Mouse (Mus musculus) bone marrow, adult 2 months (tissue): ENCODE results near the gene Fer. TPM values are rescaled to one million over a fixed set of nuclear protein-coding genes. Genes with fewer than 3 reads are reported as not detected.
"Not testable (repeated sequence)": the region's sequence is repeated elsewhere in the genome, so short reads cannot be mapped to it uniquely, and the experiment has no call there.

ENCODE experiments used
- H3K27ac ChIP-seq: fragments of 200-500 bp; 2 replicates; pipeline ENCODE4 v1.5.1; 2012; ENCODE audit warnings: low read depth, mild to moderate bottlenecking, control low read depth, inconsistent platforms, low read length; ENCODE audit not compliant: control insufficient read depth, poor library complexity, insufficient read depth
- H3K4me1 ChIP-seq: fragments of 200-500 bp; 2 replicates; pipeline ENCODE4 v1.6.1; 2011; ENCODE audit warnings: low read length; ENCODE audit not compliant: control insufficient read depth, insufficient read depth
- H3K4me3 ChIP-seq: fragments of 200-500 bp; replicated peaks from 2 replicates; pipeline ENCODE3; 2011; ENCODE audit warnings: mild to moderate bottlenecking, low read depth, low read length, control low read depth; ENCODE audit not compliant: control insufficient read depth
- CTCF ChIP-seq: fragments of 200-500 bp; IDR thresholded peaks from 2 replicates; pipeline ENCODE4 v1.5.1; 2011; ENCODE audit warnings: low read length, control low read depth; ENCODE audit not compliant: control insufficient read depth, insufficient read depth
- POLR2A ChIP-seq: fragments of 200-500 bp; IDR thresholded peaks from 2 replicates; pipeline ENCODE4 v1.6.1; 2011; ENCODE audit warnings: low read depth, mild to moderate bottlenecking, control low read depth, low read length, borderline replicate concordance; ENCODE audit not compliant: control insufficient read depth
- WGBS: fragments of 180-500 bp; shearing (Covaris S2); methylation state at CpG from one replicate; pipeline ENCODE4 v1.1.7; 2018; 5-methylcytosine and 5-hydroxymethylcytosine counted together
- polyA plus RNA-seq: library from polyadenylated mRNA; stranded (reverse); fragments of >200 nt; gene quantifications from 2 replicates; pipeline ENCODE4 v1.2.4, GENCODE M21; 2011; ENCODE audit warnings: low replicate concordance; ENCODE audit not compliant: missing spikeins, insufficient read depth, insufficient read length

Fer gene
- polyA plus RNA-seq, 1 experiment, result 4.9 TPM

DNA sequence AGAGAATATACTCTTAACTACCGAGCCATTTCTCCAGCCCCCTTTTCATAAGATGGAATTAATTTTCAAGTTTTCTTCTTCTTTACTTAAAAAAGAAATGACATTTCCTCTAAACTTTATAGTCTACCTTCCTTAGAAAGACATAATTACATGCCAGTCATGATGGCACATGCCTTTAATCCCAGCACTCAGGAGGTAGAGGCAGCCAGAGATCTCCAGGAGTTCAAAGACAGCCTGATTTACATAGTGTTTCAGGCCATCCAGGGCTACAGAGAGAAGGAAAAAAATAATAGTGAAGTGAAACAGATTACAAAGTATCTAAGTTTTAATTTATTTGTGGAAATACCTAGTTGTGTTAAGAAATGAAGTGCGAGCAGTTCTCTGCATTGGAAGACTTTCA is 26.6 kb upstream of the Fer start:
- WGBS, result 80% methylated on average over 2 of the region's 2 CpGs
- no peak for TF ChIP-seq CTCF
- TF ChIP-seq POLR2A, result no peak
- Histone ChIP-seq H3K4me3 (no peak overlapping the region), H3K27ac (no peak overlapping the region), H3K4me1 (no peaks in the 10 kb centered on the region)

- WGBS, result 91% methylated on average over 8 of the region's 8 CpGs
- TF ChIP-seq POLR2A, result no peak
- no peak for TF ChIP-seq CTCF
- no peak overlapping the region for H3K4me3 ChIP-seq
- no peaks in the 10 kb centered on the region for H3K4me1 ChIP-seq
- H3K27ac ChIP-seq, result no peak overlapping the region
Observed at GRCm38 (mm10) chr17:63836641-63837040, 26.2 kb upstream of the Fer start.

DNA sequence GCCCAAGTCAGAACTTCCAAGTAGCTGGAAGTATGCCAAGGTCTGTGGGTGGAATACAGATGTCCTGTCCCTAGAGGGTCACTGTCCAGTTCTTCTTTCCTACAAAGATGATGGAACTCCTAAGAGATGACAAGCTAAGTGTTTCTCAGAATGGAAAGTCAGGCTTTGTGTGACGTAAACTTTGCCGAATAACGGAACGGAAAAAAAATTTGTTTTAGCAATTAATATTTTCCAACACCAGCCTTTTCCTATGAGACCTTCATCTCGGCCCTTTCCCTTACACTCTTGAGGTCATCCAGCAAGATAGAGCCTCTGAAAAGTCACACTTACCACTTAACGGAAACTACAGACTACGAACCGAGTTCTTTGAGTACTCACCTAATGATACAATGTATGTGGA is 24.7 kb upstream of the Fer start:
- TF ChIP-seq POLR2A, result no peak
- TF ChIP-seq CTCF, result no peak
- H3K4me1 ChIP-seq, result no peaks in the 10 kb centered on the region
- WGBS, result 90% methylated on average over 8 of the region's 8 CpGs

DNA sequence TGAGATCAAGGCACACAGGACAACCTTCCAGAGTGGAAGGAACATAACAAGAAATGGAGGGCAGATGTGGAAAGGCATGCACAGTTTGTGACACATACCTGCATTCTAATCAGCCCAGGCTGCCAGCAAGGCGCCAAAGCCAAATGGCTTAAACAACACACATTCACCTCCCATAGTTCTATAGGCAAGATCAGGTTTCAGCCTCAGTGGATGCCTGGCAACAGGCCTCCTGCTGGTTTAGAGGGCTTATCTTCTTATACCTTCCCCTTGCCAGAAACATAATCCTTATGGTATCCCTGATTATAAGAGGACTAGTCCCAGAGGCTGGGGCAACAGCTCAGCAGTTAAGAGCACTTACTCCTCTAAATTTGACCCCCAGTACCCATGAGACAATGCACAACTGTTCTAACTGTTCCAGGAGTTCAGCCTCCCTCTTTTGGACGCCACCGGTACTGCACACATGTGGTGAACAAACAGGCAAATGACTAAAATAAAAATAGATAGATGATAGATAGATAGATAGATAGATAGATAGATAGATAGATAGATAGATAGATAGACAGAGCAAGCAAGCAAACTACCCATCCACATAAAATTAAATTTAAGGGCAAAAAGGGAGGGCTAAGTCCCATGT is 23.1 kb upstream of the Fer start:
- no peak for TF ChIP-seq POLR2A
- no peak for TF ChIP-seq CTCF
- 93% methylated on average over 3 of the region's 3 CpGs for WGBS
- no peak overlapping the region for H3K27ac ChIP-seq
- H3K4me3 ChIP-seq, result no peak overlapping the region
- H3K4me1 ChIP-seq, result no peaks in the 10 kb centered on the region

More for the DNA sequence above, 24.7 kb upstream of the Fer start:
- Histone ChIP-seq H3K4me3 (no peak overlapping the region), H3K27ac (no peak overlapping the region)

- no peak overlapping the region for H3K4me3 ChIP-seq
- H3K4me1 ChIP-seq, result no peaks in the 10 kb centered on the region
- no peak overlapping the region for H3K27ac ChIP-seq
- WGBS, result 76% methylated on average over 1 of the region's 1 CpGs
- TF ChIP-seq POLR2A (no peak), CTCF (no peak)
Observed at GRCm38 (mm10) chr17:63842226-63842625, 20.6 kb upstream of the Fer start.

- TF ChIP-seq POLR2A (no peak), CTCF (no peak)
- no peak overlapping the region for H3K4me3 ChIP-seq
- H3K27ac ChIP-seq, result no peak overlapping the region
- H3K4me1 ChIP-seq, result peaks cover 2% of the 10 kb centered on the region
- 80% methylated on average over 5 of the region's 5 CpGs for WGBS
Observed at GRCm38 (mm10) chr17:63844936-63845335, 17.9 kb upstream of the Fer start.

GRCm38 (mm10) chr17:63845766-63846165 is 17.1 kb upstream of the Fer start:
- not testable (repeated sequence) for H3K4me3 ChIP-seq, H3K27ac ChIP-seq, H3K4me1 ChIP-seq
- 81% methylated on average over 3 of the region's 3 CpGs for WGBS

GRCm38 (mm10) chr17:63849151-63849550 is 13.7 kb upstream of the Fer start:
- Histone ChIP-seq H3K27ac (no peak overlapping the region; the same call in 1 of the 2 replicates), H3K4me3 (peak overlapping the region; percentile 57), H3K4me1 (peaks cover 2% of the 10 kb centered on the region)
- 6% methylated on average over 6 of the region's 6 CpGs for WGBS
- TF ChIP-seq CTCF (no peak), POLR2A (no peak)

GRCm38 (mm10) chr17:63849566-63849965 is 13.3 kb upstream of the Fer start:
- no peak overlapping the region; the same call in 1 of the 2 replicates for H3K27ac ChIP-seq
- TF ChIP-seq POLR2A, result peak; percentile 14; the same call in 1 of the 2 replicates
- TF ChIP-seq CTCF, result no peak
- peak overlapping the region; percentile 57 for H3K4me3 ChIP-seq
- under 1% methylated on average over 22 of the region's 22 CpGs for WGBS
- H3K4me1 ChIP-seq, result peaks cover 2% of the 10 kb centered on the region
